Mouse (Mus musculus): ENCODE measurements at regions not wholly inside any gene's neighbourhood (a gene's known extent, or its start where the extent isn't known, plus 50 kb on each side); places are given as distances from the start of the nearest gene placed in this dataset.
"Not testable (repeated sequence)": the region's sequence is repeated elsewhere in the genome, so short reads cannot be mapped to it uniquely, and the experiment has no call there.

DNA sequence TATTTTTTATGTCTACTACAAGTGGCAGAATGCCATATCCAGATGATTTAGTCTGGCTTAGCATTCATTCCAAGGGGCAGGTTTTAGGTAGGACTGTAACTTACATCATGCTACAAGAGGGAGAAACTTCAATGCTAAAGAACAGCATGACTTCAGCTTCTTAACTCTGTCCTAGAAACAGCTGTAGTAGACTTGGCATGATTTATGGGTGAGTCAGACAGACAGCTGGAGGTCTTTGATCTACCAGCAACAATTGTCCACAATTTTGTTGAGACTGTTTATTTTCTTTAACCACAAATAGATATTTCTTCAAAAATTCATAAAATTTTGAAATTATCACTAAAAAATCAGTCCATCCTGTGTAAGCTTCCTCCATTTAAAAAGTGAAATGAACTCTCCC, 781.7 kb upstream of the Man1a start:
- DNase-seq (ENCODE audit: low spot score): no peak

DNA sequence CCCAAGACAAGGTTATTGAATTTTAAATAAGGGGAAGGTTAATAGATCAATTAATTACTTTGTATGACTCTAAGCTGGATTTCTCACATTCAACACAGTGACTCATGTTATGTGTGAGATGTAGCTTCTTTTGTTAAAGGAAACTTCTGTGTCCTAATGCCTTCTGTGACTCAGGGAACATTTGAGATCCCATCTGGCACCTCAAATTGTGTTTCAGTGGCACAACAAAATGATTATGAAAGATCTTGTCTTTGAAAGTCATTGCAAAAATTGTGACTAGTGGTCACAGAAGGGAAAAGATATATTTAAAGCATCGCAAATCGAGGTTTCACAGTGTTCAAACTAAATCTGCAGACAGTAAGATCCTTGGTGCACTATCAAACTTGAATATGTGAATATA, 765.2 kb upstream of the Man1a start:
- DNase-seq (ENCODE audit: low spot score): peak; percentile 0

DNA sequence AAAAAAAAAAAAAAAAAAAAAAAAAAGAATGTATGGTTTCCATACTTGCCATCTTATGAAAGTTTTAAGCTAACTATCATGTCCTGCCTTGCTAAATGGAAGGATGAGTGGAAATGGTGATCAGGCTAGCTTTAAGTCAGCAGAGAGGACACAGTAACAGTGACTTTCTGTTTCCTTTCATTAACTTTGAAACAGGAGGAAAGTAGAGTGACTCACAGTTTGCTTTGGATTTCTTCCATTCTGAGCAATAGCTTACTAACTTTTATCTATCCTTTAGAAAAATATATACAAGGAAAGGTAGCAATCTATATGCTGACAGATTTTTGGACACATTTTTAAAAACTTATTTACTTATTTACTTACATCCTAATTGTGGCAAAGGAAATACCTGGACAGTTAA, 762.6 kb upstream of the Man1a start:
- no peak for DNase-seq (ENCODE audit: low spot score)

DNA sequence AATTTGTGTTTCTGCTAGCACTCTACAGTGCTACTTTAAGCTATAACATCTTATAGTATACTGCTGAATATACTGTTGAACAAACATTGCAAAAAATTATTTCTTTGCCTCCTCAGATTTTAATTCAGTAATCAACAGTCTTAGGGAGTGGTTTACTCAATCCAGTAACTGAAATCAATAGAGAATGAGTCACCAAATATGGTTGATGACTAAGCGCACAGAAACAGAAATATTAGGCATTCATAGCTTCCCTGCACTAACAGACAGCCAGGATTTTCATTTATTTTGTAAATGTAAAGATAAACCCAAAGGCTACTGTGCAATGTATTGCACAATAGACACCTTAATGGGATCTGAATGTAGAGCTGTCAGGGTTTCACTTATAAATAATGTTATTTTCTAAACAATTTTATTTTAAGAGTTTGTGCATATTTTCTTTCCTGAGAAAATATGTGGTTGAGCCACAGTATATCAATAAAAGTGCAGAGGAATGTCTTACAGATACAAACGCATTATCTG, 738.3 kb upstream of the Man1a start:
- no peak for DNase-seq (ENCODE audit: low spot score)

DNA sequence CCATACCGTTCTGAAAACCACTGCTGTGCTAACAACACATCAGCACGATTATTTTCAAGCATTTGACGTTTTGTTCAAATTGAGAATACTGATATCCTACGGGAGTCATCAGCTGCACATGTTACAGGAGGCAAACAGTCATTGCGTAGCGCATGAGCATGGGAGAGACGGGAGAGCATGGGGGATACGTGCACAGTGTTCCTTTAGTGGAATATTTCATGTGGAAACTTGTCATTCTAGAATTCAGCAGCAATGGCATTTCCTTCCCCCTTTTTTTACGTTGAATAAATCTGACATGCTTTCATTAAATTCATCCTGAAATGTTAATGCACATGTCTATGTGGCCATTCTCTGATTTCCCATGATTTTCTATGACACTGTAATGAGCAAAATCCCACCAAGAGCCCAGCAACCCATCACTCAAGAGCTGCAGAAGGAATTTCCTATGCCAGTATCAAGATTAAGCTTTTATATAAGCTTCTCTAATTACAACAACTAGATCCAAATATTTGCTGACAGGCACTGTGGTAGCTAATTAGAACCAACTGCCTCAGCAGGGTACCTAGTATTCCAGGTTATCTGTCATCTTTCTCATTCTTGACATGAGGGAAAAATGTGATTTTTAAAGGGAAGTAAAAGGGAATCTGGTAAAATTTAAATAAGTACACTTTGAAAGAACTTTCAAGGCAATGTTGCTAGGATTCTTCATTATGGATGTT, 723.2 kb upstream of the Man1a start:
- DNase-seq (ENCODE audit: low spot score): no peak

DNA sequence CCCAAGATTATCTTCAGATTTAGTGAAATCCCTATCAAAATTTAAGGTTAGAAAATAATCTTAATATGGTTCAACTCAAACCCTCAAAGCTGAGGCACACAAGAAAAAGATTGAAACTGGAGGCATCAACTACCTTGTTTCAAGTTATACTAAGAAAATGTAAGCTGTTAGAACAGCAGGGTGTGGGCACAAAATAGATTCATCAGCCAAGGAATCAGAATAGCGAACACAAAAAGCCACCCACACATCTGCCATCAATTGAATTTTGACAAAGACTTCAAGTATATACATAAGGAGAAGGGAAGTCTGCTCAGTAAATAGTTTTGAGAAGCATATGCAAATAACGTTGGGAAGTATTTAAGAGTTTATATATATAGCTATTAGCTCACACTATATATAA, 720.9 kb upstream of the Man1a start:
- DNase-seq (ENCODE audit: low spot score): peak; percentile 6

DNA sequence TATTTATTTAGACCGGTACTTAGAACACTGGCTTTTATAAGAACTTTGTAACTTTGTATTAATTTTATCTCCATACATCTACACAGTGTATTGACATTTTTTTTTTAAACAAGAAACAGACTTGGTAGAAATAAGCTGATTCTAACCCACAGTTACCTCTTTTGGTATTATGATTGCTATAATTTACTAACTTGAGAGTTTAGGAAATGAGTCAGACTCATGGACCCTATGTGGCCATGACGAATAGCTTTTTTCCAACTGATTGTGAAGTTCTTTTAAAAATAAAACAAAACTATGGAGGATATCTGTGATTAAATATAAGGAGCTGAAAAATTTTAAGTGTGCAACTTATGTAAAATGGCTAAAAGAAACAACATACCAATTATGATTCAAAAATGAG, 684.7 kb upstream of the Man1a start:
- DNase-seq (ENCODE audit: low spot score): no peak

DNA sequence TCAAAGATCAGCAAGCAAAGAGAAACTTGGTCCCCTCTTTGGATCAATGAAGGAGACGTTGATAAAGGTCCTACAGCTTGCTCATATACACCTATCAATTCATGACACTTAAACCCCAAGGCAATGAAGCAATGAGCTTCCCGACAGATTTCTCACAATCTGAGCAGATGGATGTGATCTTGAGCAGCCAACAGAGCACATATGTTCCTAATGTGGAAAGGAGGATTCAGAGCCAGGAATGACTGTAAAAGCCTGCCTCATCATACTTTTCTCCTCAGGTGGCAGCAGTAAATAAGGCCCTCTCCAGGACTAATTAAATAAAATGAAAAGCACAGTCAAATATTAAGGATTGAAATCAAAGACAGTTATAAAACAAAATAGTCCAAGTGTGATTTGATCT, 672.8 kb upstream of the Man1a start:
- no peak for DNase-seq (ENCODE audit: low spot score)

DNA sequence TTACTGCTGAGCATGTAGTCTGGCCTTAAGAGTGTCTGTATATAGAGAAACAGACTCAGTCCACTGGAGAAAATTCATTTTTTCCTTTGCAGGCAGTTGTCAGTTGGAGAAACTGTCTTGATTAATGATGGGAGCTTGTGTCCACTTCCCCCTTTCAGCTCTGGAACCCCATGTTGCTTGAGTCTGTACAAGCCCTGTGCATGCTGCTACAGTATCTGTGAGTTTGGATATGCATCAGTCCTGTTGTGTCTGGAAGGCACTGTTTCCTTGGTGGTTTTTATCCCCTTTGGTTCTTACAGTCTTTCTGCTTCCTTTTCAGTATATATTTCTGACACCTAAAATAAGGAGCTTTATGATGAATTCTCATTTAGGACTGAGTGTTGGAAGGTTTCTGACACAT, 660.7 kb upstream of the Man1a start:
- no peak for DNase-seq (ENCODE audit: low spot score)

DNA sequence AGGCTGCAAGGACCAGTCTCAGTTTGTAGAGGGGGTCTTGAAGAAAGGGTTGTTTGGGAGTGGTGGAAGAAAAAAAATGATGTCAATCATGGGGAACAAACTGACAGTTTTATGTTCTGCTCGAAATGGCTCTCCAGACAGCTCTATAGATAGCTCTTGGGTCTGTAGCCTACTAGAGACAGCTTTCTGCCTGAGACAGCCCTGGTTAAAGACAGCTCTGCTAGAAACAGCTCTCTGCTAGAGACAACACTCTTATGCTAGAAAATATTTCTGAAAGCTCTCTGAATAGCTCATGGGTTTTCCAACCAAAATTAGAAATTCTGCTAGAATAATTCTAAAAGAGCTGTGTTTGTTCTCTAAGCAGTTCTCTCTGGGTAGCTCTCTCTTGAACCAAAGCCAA, 636.3 kb upstream of the Man1a start:
- DNase-seq (ENCODE audit: low spot score): peak; percentile 11

DNA sequence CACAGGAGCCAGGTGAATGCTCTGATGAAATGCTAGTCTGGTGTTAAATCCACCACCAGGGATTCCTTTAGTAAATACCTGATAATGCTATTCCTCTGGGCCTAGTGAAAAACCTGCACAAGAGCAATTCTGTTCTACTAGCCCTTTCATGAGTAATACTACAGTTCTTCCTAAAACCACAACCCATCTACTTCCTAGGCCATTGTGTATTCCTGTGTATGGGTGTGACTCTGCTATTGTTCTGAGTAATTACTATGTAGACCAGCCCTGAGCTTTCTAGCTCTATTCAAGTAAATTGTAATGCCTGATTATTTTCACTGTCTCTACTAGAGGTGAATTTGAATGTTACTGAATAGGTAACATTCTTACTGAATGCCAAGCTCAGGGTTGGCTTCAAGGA, 591.4 kb upstream of the Man1a start:
- DNase-seq (ENCODE audit: low spot score): not testable (repeated sequence)

All from left cerebral cortex, adult 11 months (tissue).